Mouse (Mus musculus) retina, adult 2 months (tissue): ENCODE data around the gene Nup88.
"Not testable (repeated sequence)": the region's sequence is repeated elsewhere in the genome, so short reads cannot be mapped to it uniquely, and the experiment has no call there.

Experiments used
- DNase-seq: peaks from one replicate; pipeline ENCODE4 v3.0.0-alpha.2; 2012; ENCODE audit warnings: low read depth, low spot score

The Nup88 gene

GRCm38 (mm10) chr11:70970560-70971540 lies 1.1 kb upstream of the Nup88 start:
- no peak for DNase-seq

- DNase-seq = no peak
Observed at GRCm38 (mm10) chr11:70969271-70969794, 440 bp downstream of the Nup88 start.

- no peak for DNase-seq
Observed at GRCm38 (mm10) chr11:70964222-70964907, 5.4 kb downstream of the Nup88 start.

- no peak for DNase-seq
Observed at GRCm38 (mm10) chr11:70960786-70961554, 8.8 kb downstream of the Nup88 start.

GRCm38 (mm10) chr11:70954711-70955110 lies 15.1 kb downstream of the Nup88 start:
- no peak for DNase-seq

GRCm38 (mm10) chr11:70944935-70945817 lies 24.6 kb downstream of the Nup88 start:
- no peak for DNase-seq

GRCm38 (mm10) chr11:70943651-70944050 lies 26.1 kb downstream of the Nup88 start:
- DNase-seq = no peak

GRCm38 (mm10) chr11:70942596-70942995 lies 27.2 kb downstream of the Nup88 start:
- DNase-seq = no peak

- DNase-seq = no peak
Observed at GRCm38 (mm10) chr11:70935316-70935715, 34.5 kb downstream of the Nup88 start.

- DNase-seq = no peak
Observed at GRCm38 (mm10) chr11:70931461-70931860, 38.3 kb downstream of the Nup88 start.

GRCm38 (mm10) chr11:70919524-70919923 lies 50.2 kb downstream of the Nup88 start:
- no peak for DNase-seq

GRCm38 (mm10) chr11:70917896-70918295 lies 51.9 kb downstream of the Nup88 start:
- DNase-seq = no peak

GRCm38 (mm10) chr11:70911920-70912319 lies 57.9 kb downstream of the Nup88 start:
- no peak for DNase-seq

GRCm38 (mm10) chr11:70911323-70911722 lies 58.5 kb downstream of the Nup88 start:
- no peak for DNase-seq

GRCm38 (mm10) chr11:70906681-70907080 lies 63.1 kb downstream of the Nup88 start:
- no peak for DNase-seq

- not testable (repeated sequence) for DNase-seq
Observed at GRCm38 (mm10) chr11:70898182-70898581, 71.6 kb downstream of the Nup88 start.

- DNase-seq = no peak
Observed at GRCm38 (mm10) chr11:70897680-70898079, 72.1 kb downstream of the Nup88 start.
